Mouse (Mus musculus): Measurements from ENCODE around the gene Ptprn. TPM values are rescaled to one million over a fixed set of nuclear protein-coding genes. Genes with fewer than 3 reads are reported as not detected.

The Ptprn gene
- polyA plus RNA-seq, 1 experiment = 10.1 TPM

DNA sequence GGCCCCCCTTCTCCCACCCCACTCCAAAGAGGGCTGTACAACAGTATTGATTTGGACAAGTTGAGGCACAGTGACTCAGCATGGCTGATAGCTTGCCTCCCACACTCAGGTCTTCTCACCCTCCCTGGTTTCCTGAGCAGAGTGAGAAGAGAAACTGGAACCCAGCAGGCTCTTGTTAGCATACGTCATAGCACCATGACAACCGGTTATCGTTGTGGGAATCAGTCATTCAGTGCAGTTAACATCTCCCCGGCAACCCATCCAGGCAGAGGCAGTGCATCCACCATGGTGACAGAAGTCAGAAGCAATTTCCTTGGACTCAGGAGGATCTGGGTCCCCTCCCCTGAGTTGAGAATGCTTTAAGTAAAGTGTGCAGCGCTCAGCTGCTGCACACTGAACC is 18.7 kb upstream of the Ptprn start:
- no peak overlapping the region for H3K27ac ChIP-seq (ENCODE audit: insufficient read depth, low read length)
- no peaks in the 10 kb centered on the region for H3K36me3 ChIP-seq (ENCODE audit: control insufficient read depth, insufficient read depth, low read length, poor library complexity, severe bottlenecking)
- no peak overlapping the region for H3K9ac ChIP-seq (ENCODE audit: low read depth, poor library complexity, severe bottlenecking)
- H3K27me3 ChIP-seq (ENCODE audit: control insufficient read depth, insufficient read depth, low read length, poor library complexity, severe bottlenecking) = no peaks in the 10 kb centered on the region; the same call in 1 of the 2 replicates
- peaks cover 9% of the 10 kb centered on the region; the same call in 1 of the 2 replicates for H3K9me3 ChIP-seq (replicated peaks; ENCODE audit: control insufficient read depth, insufficient read depth, low read length, poor library complexity, severe bottlenecking)
- no peak for TF ChIP-seq CTCF (IDR thresholded peaks at IDR 0.05; ENCODE audit: low read depth, low read length)
- TF ChIP-seq POLR2A (IDR thresholded peaks at IDR 0.05; ENCODE audit: insufficient read depth, low read length) = no peak
- no peak for TF ChIP-seq EP300 (IDR thresholded peaks at IDR 0.05; ENCODE audit: insufficient read depth, low read depth, low read length)
- H3K4me3 ChIP-seq (ENCODE audit: low read depth, low read length) = no peak overlapping the region
- H3K4me1 ChIP-seq (ENCODE audit: control insufficient read depth, insufficient read depth, low read length) = no peaks in the 10 kb centered on the region

DNA sequence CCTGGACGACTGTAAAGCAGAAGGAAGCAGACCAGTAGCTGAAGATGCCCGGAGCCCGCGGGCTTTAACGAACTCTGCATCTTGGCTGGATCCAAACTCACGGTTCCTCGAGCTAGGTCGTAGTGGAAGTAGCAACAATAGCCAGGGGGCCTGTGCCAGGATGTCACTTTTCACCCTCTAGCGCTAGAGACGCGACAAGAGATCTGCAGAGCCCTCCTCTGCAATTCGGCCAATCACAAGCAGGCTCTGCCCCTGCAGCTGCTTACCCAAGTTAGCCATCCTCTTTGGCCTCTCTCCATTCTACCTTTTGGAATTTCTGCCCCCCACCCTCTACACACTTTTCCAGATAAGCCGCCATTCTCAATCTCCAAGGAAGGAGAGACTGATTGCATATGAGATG is 13.9 kb upstream of the Ptprn start, which contains the start of gene Resp18:
Resp18 (minus strand) TSS at position 188 of the 400 bp plus-strand sequence.
- Histone ChIP-seq H3K27ac (ENCODE audit: insufficient read depth, low read length) (no peak within 1 kb of the TSS), H3K9ac (ENCODE audit: low read depth, poor library complexity, severe bottlenecking) (no peak within 1 kb of the TSS), H3K4me1 (ENCODE audit: control insufficient read depth, insufficient read depth, low read length) (no peaks in the 10 kb centered on the region), H3K4me3 (ENCODE audit: low read depth, low read length) (peak within 1 kb of the TSS; percentile 30), H3K9me3 (replicated peaks; ENCODE audit: control insufficient read depth, insufficient read depth, low read length, poor library complexity, severe bottlenecking) (peaks cover 9% of the 10 kb centered on the region; the same call in 1 of the 2 replicates), H3K27me3 (ENCODE audit: control insufficient read depth, insufficient read depth, low read length, poor library complexity, severe bottlenecking) (no peaks in the 10 kb centered on the region; the same call in 1 of the 2 replicates), H3K36me3 (ENCODE audit: control insufficient read depth, insufficient read depth, low read length, poor library complexity, severe bottlenecking) (no peaks in the 10 kb centered on the region)
- TF ChIP-seq EP300 (IDR thresholded peaks at IDR 0.05; ENCODE audit: insufficient read depth, low read depth, low read length) (no peak), CTCF (IDR thresholded peaks at IDR 0.05; ENCODE audit: low read depth, low read length) (no peak), POLR2A (IDR thresholded peaks at IDR 0.05; ENCODE audit: insufficient read depth, low read length) (no peak)

DNA sequence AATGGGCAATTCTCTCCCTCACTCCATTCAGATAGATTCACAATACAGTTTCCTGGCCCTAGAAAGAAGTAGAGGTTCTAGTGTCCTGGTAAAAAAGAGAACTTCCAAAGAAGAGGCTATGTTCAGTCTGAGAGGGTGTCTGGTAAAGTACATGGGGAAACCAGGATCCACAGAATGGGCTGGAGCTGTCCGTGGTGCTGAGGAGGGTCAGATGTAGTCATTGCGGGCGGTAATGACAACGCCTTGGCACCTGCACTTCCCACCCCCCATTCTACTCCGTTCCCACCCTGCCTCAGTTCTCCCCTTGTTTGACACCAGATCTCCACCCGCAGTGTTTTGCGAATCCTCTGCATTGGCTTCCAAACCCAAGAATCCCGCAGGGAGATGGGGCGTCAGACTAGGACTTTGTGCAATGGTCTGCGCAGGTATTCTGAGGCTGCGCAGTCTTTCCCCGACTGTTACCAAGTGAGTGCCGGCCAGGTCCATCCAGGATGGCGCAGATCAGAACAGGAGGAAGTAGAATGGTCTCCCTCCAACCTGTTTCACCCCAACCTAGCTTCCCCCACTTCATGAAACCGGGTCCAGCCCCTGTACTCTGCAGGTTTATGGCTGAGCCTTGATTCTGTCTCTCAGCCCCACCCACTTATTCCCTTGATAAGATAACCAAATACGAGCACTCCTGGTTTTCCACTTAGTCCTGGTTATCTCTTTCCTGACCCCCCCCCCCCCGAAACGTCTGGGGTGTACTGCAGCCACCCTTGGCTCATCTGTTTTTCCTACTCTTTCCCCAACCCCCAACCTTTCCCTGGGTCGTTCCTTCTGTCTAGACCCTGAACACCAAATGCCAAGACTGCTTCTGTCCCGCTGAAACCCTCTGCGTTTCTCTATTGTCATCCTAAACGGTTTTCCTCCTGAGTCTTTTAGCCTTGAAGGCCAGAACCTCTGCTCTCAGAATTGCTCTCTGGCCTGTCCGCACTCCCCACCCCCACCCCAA is 13.2 kb upstream of the Ptprn start:
- Histone ChIP-seq H3K27ac (ENCODE audit: insufficient read depth, low read length) (no peak overlapping the region), H3K9ac (ENCODE audit: low read depth, poor library complexity, severe bottlenecking) (no peak overlapping the region), H3K27me3 (ENCODE audit: control insufficient read depth, insufficient read depth, low read length, poor library complexity, severe bottlenecking) (no peaks in the 10 kb centered on the region; the same call in 1 of the 2 replicates), H3K36me3 (ENCODE audit: control insufficient read depth, insufficient read depth, low read length, poor library complexity, severe bottlenecking) (no peaks in the 10 kb centered on the region), H3K9me3 (replicated peaks; ENCODE audit: control insufficient read depth, insufficient read depth, low read length, poor library complexity, severe bottlenecking) (peaks cover 9% of the 10 kb centered on the region; the same call in 1 of the 2 replicates), H3K4me1 (ENCODE audit: control insufficient read depth, insufficient read depth, low read length) (no peaks in the 10 kb centered on the region), H3K4me3 (ENCODE audit: low read depth, low read length) (peak overlapping the region; percentile 30)
- TF ChIP-seq EP300 (IDR thresholded peaks at IDR 0.05; ENCODE audit: insufficient read depth, low read depth, low read length) (no peak), CTCF (IDR thresholded peaks at IDR 0.05; ENCODE audit: low read depth, low read length) (no peak), POLR2A (IDR thresholded peaks at IDR 0.05; ENCODE audit: insufficient read depth, low read length) (no peak)

GRCm38 (mm10) chr1:75262969-75263951 is 1.0 kb downstream of the Ptprn start:
- no peaks in the 10 kb centered on the region for H3K4me1 ChIP-seq (ENCODE audit: control insufficient read depth, insufficient read depth, low read length)
- H3K27me3 ChIP-seq (ENCODE audit: control insufficient read depth, insufficient read depth, low read length, poor library complexity, severe bottlenecking) = no peaks in the 10 kb centered on the region
- H3K9ac ChIP-seq (ENCODE audit: low read depth, poor library complexity, severe bottlenecking) = peak overlapping the region; percentile 56
- no peak overlapping the region for H3K27ac ChIP-seq (ENCODE audit: insufficient read depth, low read length)
- H3K4me3 ChIP-seq (ENCODE audit: low read depth, low read length) = peak overlapping the region; percentile 74
- TF ChIP-seq CTCF (IDR thresholded peaks at IDR 0.05; ENCODE audit: low read depth, low read length) = no peak
- no peaks in the 10 kb centered on the region for H3K36me3 ChIP-seq (ENCODE audit: control insufficient read depth, insufficient read depth, low read length, poor library complexity, severe bottlenecking)
- no peaks in the 10 kb centered on the region for H3K9me3 ChIP-seq (replicated peaks; ENCODE audit: control insufficient read depth, insufficient read depth, low read length, poor library complexity, severe bottlenecking)

DNA sequence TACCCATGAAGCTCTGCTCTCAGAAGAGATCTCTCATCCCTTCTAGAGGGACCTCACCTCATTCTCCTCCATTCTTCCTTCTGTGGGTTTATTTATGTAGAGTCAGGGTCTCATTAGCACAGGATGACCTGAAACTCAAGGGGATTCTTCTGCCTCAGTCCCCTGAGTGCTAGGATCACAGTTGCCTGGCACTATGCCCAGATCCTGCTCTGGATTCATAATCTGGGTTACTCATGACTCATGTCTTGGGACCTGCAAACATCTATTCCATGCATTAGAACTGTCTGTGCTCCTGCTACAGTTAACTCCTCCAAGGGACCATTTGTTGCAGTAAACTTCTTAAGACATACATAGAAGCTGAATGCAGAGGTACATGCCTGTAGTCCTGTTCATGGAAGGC is 3.0 kb downstream of the Ptprn start:
- Histone ChIP-seq H3K27me3 (ENCODE audit: control insufficient read depth, insufficient read depth, low read length, poor library complexity, severe bottlenecking) (no peaks in the 10 kb centered on the region), H3K9me3 (replicated peaks; ENCODE audit: control insufficient read depth, insufficient read depth, low read length, poor library complexity, severe bottlenecking) (no peaks in the 10 kb centered on the region), H3K4me3 (ENCODE audit: low read depth, low read length) (no peak overlapping the region), H3K27ac (ENCODE audit: insufficient read depth, low read length) (no peak overlapping the region), H3K36me3 (ENCODE audit: control insufficient read depth, insufficient read depth, low read length, poor library complexity, severe bottlenecking) (no peaks in the 10 kb centered on the region), H3K4me1 (ENCODE audit: control insufficient read depth, insufficient read depth, low read length) (no peaks in the 10 kb centered on the region), H3K9ac (ENCODE audit: low read depth, poor library complexity, severe bottlenecking) (no peak overlapping the region)
- TF ChIP-seq CTCF (IDR thresholded peaks at IDR 0.05; ENCODE audit: low read depth, low read length) (no peak), EP300 (IDR thresholded peaks at IDR 0.05; ENCODE audit: insufficient read depth, low read depth, low read length) (no peak), POLR2A (IDR thresholded peaks at IDR 0.05; ENCODE audit: insufficient read depth, low read length) (no peak)

All from ES-Bruce4 (cell line).